Mouse (Mus musculus) lung, postnatal 25 days (tissue): ENCODE data around the gene Usp20.

Experiments
- DNase-seq: peaks from one replicate; pipeline ENCODE4 v3.0.0; 2022; ENCODE audit warnings: low spot score

Usp20 gene

DNA sequence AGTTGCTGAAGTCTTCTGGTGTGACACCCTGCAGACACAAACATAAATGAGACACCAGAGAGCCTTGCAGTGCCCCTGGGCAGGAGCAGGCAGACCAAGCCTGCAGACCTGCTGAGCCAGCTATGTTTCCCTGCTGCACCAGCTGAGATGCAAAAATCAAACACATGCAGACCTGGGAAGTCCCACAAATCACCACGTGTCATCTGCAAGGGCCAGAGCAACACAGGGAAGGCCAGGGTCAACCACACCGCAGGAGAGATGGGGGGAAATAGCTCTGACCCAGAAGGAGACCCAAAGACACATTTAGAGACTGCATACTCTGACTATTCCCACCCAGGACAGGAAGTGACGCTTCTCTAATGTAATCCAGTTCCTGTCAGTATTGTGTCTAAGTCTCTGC lies 58.4 kb downstream of the Usp20 start:
- no peak for DNase-seq

DNA sequence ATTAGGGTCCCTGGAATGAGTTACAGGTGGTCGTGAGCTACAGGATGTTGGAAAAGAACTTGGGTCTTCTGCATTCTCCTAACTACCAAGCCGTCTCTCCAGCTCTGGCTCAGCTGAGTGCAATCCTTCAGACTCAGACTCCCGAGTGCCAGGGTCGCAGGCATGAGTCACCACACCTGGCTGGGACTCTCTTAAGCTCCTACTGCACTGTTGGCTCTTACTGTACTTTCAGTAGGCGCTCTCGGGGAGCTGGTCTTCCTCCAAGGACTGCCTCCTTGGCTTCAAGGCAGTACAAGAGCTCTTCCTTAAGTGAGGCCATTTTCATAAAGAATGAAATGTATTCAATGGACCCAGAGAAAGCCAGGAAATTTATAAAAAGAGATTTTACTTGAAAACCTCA lies 59.3 kb downstream of the Usp20 start:
- peak; percentile 38 for DNase-seq

DNA sequence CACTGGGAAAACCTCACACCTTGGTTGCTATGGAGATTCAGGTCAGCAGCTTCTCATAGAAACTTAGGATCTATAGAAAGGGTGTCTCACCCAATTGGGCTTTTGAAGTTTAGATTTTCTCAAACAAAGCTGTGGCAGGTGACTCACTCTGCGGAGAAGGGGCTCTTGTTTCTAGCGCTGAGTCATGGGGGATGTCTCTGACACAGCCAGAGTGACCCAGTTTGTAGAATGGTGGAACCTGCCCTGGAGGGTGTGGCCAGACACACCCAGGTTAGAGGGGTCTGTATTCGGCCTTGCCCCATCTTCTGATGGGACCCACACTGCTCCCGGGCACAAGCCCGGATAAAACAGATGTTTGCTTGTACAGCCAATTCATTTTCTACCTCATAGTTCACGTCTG lies 60.8 kb downstream of the Usp20 start:
- no peak for DNase-seq

DNA sequence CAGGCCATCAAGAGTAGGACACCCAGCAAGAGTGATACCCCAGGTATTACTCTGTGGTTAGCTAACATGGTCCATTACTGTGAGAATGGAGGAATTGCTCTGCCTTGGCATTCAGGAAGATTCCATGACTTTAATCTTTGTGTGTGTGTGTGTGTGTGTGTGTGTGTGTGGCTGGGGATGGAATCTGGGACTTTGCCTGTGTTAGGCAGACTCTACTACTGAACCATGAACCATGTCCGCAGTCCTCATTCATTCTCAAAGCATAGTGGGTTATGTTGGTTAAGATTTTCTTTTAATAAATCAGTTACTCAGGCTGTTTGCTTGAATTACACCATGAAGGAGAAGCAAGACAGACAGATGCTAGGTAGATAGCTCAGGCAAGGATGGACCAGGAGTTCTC lies 61.8 kb downstream of the Usp20 start:
- DNase-seq = no peak

DNA sequence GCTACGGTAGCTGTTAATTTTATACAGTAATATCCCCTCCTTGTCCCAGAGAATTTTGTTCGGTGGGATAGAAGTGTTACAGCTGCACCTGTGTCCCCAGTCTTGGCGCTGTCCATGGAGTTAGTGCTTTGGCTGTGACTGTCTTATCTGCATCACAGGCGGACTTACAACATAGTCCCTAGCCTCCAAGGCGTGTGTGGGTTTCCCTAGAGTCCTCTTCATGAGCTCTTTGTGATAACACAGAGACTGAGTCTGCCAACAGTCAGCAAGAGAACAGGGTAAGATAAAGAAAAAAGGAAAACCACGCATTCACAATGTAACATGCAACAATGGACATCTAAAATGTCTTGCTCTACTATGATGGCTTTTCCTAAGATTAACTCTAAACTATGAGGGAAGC lies 66.0 kb downstream of the Usp20 start:
- DNase-seq = no peak

DNA sequence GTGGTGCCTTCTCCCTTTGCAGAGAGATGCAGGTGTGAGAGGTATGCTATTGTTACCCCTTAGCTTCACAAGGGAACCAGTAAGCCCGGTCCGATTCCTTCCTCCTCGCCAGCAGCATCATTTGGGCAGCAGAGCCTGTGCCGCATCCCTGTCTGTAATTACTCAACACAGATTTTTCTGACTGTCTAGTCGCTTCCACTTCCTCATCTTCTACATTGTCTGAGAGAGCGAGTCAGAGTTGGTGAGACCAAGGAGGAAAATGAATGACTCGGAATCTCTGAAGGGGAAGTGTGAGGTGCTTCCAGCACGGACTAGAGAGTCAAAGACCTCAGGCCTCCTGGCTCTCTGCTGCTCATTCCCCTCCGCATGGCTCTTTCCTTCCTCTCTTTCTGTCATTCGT lies 70.4 kb downstream of the Usp20 start:
- peak; percentile 34 for DNase-seq

DNA sequence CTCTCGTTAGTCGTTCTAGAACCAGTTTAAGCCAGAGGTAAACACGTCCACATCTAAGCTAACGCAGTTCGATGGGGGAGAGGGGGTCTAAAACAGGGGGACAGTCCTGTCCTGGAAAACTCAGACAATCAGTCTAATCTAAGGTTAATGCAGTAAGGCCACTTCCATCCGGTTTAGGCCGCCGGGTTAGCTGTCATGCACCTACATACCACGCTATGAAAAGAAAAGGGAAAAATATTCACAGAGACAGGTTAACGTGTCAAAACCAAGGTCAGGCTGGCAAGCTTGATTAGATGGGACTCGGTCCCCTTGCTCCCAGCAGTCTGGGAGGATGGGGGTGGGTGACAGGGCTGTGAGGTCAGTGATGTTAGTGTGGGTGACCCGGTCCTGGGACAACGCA lies 71.3 kb downstream of the Usp20 start:
- no peak for DNase-seq

DNA sequence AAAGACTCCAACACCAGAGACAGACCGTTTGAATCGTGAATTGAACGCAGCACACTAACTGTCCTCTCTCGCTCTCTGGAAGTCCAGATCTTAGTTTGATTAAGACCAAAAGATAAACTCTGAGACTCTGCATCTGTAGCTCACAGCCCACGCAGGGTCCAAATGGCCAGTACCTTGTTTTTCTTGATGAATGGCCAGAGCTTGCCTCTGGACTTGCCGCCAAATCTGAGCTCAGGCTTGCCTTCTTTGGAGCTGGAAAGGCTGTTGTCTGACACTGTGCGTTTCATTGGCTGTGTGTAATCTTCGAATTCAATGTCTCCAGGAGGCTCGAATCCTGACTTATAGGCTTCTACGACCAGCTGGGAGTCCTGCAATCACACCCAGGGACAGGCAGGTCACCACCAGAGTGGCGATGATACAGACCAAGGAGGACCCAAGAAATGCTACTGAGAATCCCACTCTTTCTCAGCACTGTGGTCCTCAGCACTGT lies 71.8 kb downstream of the Usp20 start:
- no peak for DNase-seq

DNA sequence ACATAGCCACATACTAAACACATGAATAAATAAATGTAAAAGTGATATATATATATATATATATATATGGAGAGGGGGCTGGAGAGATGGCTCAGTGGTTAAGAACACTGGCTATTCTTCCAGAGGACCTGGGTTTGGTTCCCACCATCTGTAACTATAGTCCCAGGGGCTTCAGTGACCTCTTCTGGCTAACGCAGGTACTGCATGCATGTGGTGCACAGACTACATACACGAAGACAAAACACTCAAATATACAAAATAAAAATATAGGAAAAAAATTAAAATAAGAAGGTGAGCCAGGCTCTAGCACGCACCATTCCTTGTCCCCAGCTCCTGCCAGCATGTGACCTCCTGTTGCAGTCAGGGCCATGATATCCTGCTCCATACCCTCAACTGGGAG lies 74.0 kb downstream of the Usp20 start:
- DNase-seq = no peak

DNA sequence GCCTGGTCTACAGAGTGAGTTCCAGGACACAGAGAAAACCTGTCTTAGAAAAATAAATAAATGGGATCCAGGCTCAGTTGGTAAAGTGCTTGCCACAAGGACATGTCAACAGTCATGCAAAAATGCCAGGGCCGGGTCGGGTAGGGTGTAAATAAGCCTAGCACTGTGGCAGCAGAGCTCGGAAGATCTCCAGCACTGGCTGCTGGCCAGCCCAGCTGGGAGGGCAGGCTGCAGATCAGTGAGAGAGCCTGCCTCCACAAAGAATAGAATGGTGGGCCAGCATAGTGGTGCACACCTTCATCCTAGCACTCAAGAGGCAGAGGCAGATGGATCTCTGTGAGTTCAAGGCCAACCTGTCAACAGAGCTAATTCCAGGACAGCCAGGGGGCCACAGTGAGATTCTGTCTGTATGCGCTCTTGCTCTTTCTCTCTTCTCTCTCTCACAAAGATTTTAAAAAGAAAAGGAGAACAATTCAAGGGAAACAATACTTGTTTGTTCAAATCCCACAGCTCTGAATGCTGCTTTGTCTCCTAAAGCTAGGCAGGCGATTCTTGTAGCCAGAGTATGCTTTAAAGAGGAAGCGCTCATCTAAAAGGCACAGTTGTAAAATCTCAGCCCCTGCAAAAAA lies 75.6 kb downstream of the Usp20 start:
- no peak for DNase-seq

DNA sequence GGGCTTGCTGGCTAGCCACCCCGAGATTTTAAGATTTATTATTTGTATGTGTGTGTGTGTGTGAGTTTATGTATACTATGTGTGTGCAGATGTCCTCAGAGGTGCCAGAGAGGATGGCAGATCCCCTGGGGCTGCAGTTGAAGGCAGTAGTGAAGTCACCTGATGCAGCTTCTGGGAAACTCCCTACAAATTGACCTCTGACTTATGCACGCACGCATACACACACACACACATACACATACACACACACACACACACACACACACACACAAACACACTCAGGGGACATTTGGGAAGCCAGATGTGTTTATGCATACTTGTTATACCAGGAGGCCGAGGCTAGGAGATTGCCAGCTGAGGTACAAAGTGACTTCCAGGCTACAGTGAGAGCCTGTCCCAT lies 76.4 kb downstream of the Usp20 start:
- DNase-seq = no peak

DNA sequence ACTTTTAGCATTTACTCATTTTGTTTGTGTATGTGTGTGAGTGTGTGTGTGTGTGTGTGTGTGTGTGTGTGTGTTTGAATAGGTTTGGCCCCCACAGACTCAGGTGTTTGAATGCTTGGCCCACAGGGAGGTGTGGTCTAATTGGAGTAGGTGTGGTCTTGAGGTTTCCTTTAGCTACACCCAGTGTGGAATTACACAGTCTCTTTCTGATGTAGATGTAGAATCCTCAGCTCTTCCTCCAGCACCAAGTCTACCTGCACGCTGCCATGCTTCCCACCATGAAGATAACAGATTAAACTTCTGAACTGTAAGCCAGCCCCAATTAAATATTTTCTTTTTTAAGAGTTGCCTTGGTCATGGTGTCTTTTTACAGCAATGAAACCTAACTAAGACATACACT lies 78.2 kb downstream of the Usp20 start:
- DNase-seq = no peak

DNA sequence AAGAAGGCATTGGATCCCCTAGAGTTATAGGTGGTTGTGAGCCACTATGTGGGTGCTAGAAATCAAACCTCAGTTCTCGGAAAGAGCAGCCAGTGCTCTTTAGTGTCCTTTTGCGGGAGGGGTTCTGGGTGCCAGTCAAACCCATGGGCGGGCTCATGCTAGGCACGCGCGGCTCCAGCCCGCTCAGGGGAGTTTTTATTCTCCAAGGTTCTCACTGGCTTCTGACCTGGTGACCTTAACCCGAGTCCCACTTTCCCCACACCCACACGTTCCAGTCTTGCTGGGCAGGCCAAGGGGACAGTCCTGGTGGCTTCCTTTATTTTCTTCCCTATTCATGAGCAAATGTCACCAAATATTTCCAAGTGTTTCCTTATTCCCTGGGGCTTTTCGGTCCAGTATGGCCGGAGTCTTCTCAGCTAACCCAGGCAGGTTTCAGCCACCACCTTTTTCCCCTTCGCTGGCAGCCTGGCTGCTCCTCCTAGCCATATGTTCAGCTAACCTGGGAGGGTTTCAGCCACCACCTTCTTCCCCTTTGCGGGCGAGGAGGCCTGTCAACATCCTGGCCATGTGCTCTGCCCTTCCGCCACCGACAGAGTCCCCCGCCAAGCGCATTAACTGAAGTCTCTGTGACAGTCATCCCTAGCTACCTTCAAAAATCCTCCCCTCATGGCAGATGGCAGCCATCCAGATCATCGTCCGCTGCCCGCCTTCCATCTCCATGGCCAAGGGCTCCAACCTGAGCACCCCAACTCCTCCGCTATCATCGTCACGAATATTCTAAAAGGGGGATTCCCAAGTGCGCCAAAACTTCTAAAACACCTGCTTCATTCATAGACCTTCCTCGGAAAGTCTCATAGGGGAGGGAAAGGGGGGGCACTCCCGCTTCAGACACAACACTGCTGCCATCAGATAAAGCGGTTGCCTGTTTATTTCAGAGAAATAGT lies 79.0 kb downstream of the Usp20 start:
- DNase-seq = peak; percentile 61

DNA sequence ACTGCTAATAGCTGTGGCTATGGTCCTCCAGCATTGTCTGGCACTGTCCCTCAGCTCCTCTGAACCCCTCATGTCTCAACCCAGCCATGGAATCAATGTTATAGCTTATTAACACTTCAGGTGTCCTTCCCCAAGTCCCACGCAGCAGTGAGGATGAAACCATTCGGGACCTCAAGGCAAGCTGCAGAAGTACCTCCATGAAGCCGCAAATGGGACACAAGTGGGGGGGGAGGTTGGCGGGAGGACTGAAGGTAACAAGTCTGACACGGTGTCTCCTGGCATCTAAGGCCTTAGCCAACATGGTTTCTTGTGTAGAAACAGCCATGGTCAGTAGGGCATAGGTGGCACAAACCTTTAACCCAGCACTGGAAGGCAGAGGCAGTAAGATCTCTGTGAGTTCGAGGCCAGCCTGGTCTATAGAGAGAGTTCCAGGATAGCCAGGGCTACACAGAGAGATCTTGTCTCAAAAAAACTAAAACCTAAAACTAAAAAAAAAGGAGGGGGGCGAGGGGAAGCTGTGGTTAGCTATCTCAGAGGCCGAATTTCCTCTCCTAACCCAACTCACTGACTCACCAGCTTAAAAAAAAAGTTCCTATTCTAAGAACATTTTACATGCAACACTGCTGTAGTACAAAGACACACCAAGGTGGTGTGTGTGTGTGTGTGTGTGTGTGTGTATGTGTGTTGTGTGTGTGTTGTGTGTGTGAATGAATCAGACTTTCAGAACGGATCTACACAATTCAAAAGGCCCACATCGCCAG lies 80.0 kb downstream of the Usp20 start:
- peak; percentile 50 for DNase-seq

DNA sequence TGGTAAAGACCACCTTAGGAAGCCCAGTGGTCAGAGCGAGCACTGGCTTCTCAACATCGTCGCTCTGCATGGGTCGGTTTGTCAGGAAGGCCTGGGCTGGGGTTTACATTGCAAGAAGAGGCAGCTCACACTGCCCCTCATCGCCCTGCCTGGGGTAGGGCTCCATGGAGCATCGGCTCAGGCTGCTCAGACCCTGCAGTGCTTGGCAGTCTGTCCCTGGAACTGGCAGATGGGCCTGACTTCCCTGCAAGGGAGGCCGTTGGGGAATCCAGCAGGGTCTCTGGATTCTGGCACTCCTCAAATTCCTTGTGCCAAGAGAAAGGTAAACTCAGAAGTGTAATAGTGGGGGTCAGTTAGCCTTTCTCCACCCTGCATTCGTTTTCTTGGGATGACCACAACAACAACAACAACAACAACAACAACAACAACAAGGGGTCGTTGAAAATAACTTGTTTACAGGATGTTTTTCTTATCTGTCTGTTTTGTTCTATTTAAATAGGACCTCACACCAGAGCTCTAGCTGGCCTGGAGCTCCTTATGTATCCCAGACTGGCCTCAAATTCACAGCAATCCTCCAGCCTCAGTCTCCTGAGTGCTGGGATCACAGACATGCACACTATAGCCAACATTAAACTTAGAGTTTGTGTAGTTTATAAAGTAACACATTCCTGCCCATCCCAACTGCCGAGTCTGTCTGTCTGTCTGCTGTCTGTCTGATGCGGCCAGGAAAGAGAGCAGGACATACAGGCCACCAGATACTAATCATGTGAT lies 84.1 kb downstream of the Usp20 start:
- no peak for DNase-seq

DNA sequence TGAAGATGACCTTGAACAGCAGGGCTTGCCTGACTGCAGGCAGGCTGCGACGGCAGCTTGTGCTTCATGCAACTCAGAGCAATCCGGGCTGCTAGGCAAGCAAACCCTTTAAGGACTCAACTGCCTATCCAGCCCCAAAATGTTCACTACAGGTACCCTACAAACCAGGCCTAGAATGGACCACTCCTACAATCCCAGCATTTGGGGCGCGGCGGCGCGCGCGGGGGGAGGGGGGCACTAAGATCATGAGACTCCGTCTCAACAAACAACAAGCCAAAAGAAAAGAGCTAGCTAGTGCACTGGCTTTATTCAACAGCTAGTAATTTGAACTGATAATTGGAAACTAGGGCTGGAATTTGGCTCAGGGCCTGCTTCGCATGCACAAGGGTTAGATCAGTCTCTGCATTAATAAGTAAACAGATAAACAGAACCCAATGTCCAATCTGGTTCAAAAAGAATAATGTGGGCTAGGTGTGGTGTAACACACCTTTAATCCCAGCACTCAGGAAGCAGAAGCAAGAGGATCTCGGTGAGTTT lies 85.0 kb downstream of the Usp20 start:
- DNase-seq = no peak

DNA sequence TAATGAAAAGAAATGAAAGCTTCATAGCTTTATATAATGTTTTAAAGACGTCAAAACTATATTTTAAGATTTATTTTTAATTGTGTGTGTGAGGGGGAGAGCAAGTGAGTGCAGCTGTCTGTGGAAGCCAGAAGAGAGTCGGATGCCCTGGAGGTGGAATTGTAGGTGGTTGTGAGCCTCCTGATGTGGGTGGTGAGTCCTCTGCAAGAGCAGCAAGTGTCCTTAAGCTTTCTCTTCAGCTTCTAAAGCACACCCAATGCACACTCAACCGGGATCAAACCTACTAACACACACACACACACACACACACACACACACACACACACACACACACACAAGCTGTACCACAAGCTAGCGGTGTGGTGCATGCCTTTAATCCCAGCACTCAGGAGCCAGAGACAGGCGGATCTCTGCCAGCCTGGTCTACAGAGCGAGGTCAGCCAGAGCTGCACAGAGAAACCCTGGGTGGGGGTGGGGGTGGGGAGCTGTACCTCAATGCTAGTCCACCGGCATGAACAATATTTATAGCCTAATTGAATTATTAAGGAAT lies 85.7 kb downstream of the Usp20 start:
- DNase-seq = no peak

DNA sequence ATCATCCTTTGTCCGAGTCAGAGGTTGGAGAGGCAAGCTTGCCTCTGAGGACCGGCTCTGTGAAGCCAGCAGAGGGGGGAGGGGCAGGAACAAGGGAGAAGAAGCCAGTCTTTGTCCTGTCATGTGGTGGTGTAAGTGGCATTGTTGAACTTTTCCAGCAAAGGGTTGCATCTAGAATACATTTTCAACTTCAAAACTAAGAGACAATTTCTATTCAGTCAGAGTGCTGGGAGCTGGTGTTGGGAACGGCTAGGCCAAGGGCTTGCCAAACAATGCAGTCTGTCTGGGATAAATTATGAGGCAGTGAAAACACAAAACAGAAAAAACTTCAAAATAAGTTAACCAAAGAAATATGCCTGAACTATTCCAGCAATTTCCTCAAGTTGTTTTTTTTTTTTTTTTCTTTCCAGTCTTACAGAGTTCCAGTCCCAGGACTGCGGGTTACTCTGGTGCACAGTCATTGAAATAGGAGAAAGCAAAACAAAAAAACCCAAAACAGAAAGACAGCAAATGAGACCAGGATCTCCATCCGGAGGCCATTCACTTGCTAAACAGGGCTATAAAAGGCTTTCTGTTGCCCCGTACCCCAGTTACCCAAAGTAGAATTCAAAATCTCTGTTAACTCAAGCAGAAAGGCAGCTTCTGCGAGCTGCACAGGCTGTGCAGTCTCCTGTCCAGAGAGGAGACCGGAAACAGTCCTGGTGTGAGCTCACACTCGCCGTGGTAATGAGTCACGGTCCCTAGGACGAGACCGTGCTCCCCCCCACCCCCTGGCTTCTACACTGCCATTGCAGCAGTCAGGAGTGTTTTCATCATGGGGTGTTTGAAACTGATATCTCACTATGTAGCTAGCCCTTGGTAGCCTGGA lies 86.4 kb downstream of the Usp20 start:
- no peak for DNase-seq

DNA sequence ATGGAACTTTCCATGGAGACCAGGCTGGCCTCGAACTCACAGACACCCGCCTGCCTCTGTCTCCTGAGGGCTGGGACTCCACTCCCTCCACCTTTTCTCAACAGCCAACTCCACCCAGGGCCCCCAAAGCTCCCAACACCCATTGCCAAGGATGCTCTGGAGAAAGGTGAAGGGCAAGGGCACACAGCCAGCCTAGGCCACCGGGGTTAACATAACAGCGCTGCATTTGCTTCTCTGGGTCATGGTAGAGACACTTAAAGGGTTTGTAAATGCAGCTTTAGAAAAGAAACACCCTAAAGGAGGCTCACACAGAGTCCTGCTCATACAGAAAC lies 87.0 kb downstream of the Usp20 start:
- DNase-seq = no peak

DNA sequence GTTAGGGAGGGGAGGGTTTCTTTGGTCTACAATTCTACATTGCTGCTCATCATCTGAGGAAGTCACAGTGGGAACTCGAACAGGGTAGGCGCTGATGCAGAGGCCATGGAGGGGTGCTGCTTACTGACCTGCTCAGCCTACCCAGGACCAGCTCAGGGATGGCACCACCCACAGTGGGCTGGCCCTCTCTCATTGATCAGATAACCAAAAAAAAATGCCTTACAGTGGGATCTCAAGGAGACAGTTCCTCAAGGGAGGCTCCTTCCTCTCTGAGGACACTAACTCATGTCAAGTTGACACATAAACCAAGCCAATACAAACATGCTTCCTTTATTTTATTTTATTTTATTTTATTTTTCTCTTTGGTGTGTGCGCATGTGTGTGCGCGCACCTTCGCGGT lies 87.4 kb downstream of the Usp20 start:
- DNase-seq = no peak
